In the genomic region with DNA sequence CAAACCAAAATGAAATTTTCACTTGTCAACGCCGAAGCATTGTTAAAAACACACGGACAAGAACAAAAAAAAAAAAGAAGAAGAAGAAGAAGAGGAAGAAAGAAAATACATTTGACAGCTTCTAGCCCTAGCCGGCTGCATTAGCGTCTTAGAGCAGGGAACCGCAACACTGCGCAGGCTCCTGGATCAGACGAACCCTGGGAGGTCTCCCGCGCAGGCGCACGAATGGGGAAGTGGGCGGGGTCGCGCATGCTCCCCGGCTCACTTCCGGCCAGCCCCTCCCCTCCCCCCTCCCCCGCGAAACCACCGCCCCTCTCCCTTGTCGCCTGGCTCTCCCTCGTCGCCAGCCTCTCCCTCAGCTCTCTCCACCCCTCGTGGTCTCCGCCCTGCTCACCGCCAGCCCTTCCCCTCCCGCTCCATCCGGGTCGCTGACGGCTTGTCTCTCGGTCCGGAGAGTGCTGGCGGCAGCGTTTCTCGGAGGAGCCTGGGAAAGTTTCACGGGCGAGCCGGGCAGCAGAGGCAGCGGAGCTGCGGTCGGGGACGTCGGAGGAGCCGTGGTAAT, we compare ENCODE assay signal across 8 mouse cellular contexts. TPM values are rescaled to one million over a fixed set of nuclear protein-coding genes. Genes with fewer than 3 reads are reported as not detected.
DNase-seq lines count a peak whose midpoint lies in the region; ATAC-seq and TF ChIP-seq lines count a peak whose summit lies in the region.

Herc4 (plus strand) TSS at position 318 of the 562 bp plus-strand sequence.

- peak within 1 kb of the TSS; percentile 98 for H3K4me3 ChIP-seq in hindbrain, embryonic 13.5 days

- no peaks in the 10 kb centered on the region for H3K27me3 ChIP-seq in Patski
- no peaks in the 10 kb centered on the region for H3K27me3 ChIP-seq in hindbrain, embryonic 13.5 days

- in situ Hi-C loops in Patski (cut with MboI; ENCODE audit: low pct_unique_long_range_greater_than_20kb) = no loop called here

- peak within 1 kb of the TSS; percentile 95 for H3K27ac ChIP-seq in hindbrain, embryonic 13.5 days

- TF ChIP-seq CTCF in Patski (IDR thresholded peaks at IDR 0.05) = no peak

- H3K4me2 ChIP-seq in hindbrain, embryonic 13.5 days = peak within 1 kb of the TSS; percentile 80

- WGBS in hindbrain, embryonic 13.5 days = under 1% methylated on average over 42 of the region's 44 CpGs

- no peaks in the 10 kb centered on the region for H3K9me3 ChIP-seq in hindbrain, embryonic 13.5 days

- POLR2A ChIA-PET in Patski (lab: Charles Lee) = interaction anchor here (0.6 kb wide), 1 partner anchor 81 kb away, joined by 3 read pairs; no protein-coding TSS in a partner anchor

- H3K9ac ChIP-seq in hindbrain, embryonic 13.5 days = peak within 1 kb of the TSS; percentile 93

- peak; percentile 99 for ATAC-seq in Patski
- peak; percentile 99 for ATAC-seq in hindbrain, embryonic 13.5 days (ENCODE audit: low FRiP score)

- peaks cover 31% of the 10 kb centered on the region for H3K4me1 ChIP-seq in hindbrain, embryonic 13.5 days (replicated peaks)

- peak; percentile 68 for DNase-seq in Patski (ENCODE audit: low read depth, low spot score)
- peak; percentile 98 to 99 for DNase-seq in cerebellum, postnatal 14 days
- peak; percentile 87 to 91 for DNase-seq in frontal cortex, postnatal 14 days (ENCODE audit: low spot score in 2 of 2)
- DNase-seq in layer of hippocampus, postnatal 25 days (ENCODE audit: extremely low spot score in 1 of 2, low spot score in 1 of 2) = peak; percentile 85 to 94
- DNase-seq in lung, postnatal 25 days (ENCODE audit: low spot score) = peak; percentile 95
- DNase-seq in retina, embryonic 14.5 days (ENCODE audit: low spot score) = peak; percentile 95
- peak; percentile 98 for DNase-seq in thymus, postnatal 4 days

- H3K36me3 ChIP-seq in hindbrain, embryonic 13.5 days = no peaks in the 10 kb centered on the region

- CTCF ChIA-PET in Patski (lab: Charles Lee) = interaction anchor here (1.0 to 1.7 kb wide), 5 partner anchors 11 to 87 kb away, joined by 3 to 7 read pairs (median 4); no protein-coding TSS in a partner anchor

RNA-seq across cellular contexts. Expression of gene Herc4, which starts in this region (rescaled TPM):
- polyA plus RNA-seq in Patski (2021) = 38.6 TPM
- 30.0 and 33.4 TPM in 2 replicates for polyA plus RNA-seq in hindbrain, embryonic 13.5 days (2015; fragmentation: Nextera tagmentation; extraction: Ambion mirVana)
- 10 to 100 TPM; 32.2 to 38.2 TPM for total RNA-seq in layer of hippocampus, postnatal 25 days (2021)

Comparison
In these comparisons a context has a peak if more than half of its experiments do, and no peak if none do; other contexts are left out.
1. Peak in every context shown above with its lines: DNase-seq, ATAC-seq, H3K4me3 ChIP-seq and H3K27ac ChIP-seq.